Comparison of ENCODE assay signal across 16 mouse cellular contexts in the genomic region with DNA sequence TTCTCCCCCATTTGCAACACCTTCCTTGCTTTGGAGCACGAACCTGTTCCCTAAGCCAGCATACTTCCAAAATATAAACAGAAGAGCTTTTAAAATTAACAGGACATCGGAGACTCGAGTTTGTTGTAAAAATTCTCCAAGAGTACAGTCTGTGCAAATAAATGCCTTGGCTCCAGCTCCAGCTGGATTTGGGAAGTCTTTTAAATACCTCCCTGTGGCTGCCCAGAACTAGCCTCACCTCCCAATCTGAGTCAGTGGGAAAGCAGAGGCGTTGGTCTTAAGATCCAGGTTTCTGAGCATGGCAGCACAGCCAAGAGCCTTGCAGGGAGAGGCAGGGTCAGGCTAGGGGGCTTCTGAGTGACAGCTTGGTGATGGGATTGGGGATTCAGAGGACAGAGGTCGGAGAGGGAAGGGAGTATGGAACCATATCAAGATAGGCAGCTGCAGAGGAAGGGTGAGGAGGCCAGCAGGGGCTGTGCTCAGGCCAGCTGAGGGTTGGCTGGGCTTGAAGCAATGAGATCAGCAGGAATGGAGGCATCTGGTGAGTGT.
DNase-seq lines count a peak whose midpoint lies in the region; ATAC-seq lines count a peak whose summit lies in the region.
"Had no signal": no experiment of that assay in that cellular context is flagged by ENCODE, and none has a peak within 500 bp of the region (broad histone marks: within the 10 kb centered on the region; RNA-seq: fewer than 3 reads in every experiment).

No protein-coding gene starts in this region.

- no peaks in the 10 kb centered on the region for H3K36me3 ChIP-seq in limb, embryonic 12.5 days
- H3K36me3 ChIP-seq in limb, embryonic 10.5 days = no peaks in the 10 kb centered on the region
- H3K36me3 ChIP-seq in stomach, embryonic 16.5 days (ENCODE audit: control insufficient read depth, insufficient read depth, low read length) = no peaks in the 10 kb centered on the region
- H3K36me3 ChIP-seq in forebrain, embryonic 12.5 days (replicated peaks) = no peaks in the 10 kb centered on the region
- H3K36me3 ChIP-seq: forebrain, embryonic 15.5 days; hindbrain, embryonic 15.5 days; midbrain, embryonic 15.5 days; neural tube, embryonic 12.5 days had no signal

- WGBS in limb, embryonic 12.5 days = 48% methylated on average over 5 of the region's 5 CpGs
- WGBS in limb, embryonic 10.5 days = 72% methylated on average over 5 of the region's 5 CpGs
- WGBS in stomach, embryonic 16.5 days = 41% methylated on average over 5 of the region's 5 CpGs
- WGBS in forebrain, embryonic 12.5 days = 74% methylated on average over 5 of the region's 5 CpGs

- peaks cover 21% of the 10 kb centered on the region for H3K4me1 ChIP-seq in limb, embryonic 12.5 days (replicated peaks)
- H3K4me1 ChIP-seq in limb, embryonic 10.5 days = no peaks in the 10 kb centered on the region
- no peaks in the 10 kb centered on the region for H3K4me1 ChIP-seq in stomach, embryonic 16.5 days (ENCODE audit: control insufficient read depth, insufficient read depth, low read length)
- 0 out of 2 replicates have a peak, but pooled peaks cover 3% of the 10 kb centered on the region for H3K4me1 ChIP-seq in forebrain, embryonic 12.5 days
- H3K4me1 ChIP-seq: forebrain, embryonic 15.5 days; hindbrain, embryonic 15.5 days; midbrain, embryonic 15.5 days had no signal

- no peaks in the 10 kb centered on the region for H3K9me3 ChIP-seq in limb, embryonic 12.5 days
- no peaks in the 10 kb centered on the region for H3K9me3 ChIP-seq in limb, embryonic 10.5 days (replicated peaks)
- no peaks in the 10 kb centered on the region for H3K9me3 ChIP-seq in stomach, embryonic 16.5 days (replicated peaks; ENCODE audit: control insufficient read depth, low read length)
- H3K9me3 ChIP-seq in forebrain, embryonic 12.5 days = no peaks in the 10 kb centered on the region
- H3K9me3 ChIP-seq: forebrain, embryonic 15.5 days; hindbrain, embryonic 15.5 days; midbrain, embryonic 15.5 days; neural tube, embryonic 12.5 days had no signal

- no peak overlapping the region for H3K9ac ChIP-seq in limb, embryonic 12.5 days (replicated peaks)
- no peak overlapping the region for H3K9ac ChIP-seq in stomach, embryonic 16.5 days (ENCODE audit: low read length)
- no peak overlapping the region for H3K9ac ChIP-seq in forebrain, embryonic 12.5 days
- H3K9ac ChIP-seq: forebrain, embryonic 15.5 days; hindbrain, embryonic 15.5 days; midbrain, embryonic 15.5 days; neural tube, embryonic 12.5 days had no signal

- H3K4me3 ChIP-seq in limb, embryonic 12.5 days (replicated peaks) = no peak overlapping the region
- H3K4me3 ChIP-seq in limb, embryonic 10.5 days = no peak overlapping the region
- H3K4me3 ChIP-seq in stomach, embryonic 16.5 days (replicated peaks; ENCODE audit: low read length) = no peak overlapping the region
- no peak overlapping the region for H3K4me3 ChIP-seq in forebrain, embryonic 12.5 days (replicated peaks)
- H3K4me3 ChIP-seq: forebrain, embryonic 15.5 days; hindbrain, embryonic 15.5 days; midbrain, embryonic 15.5 days; neural tube, embryonic 12.5 days had no signal

- H3K27ac ChIP-seq in limb, embryonic 12.5 days = peak overlapping the region; percentile 77
- no peak overlapping the region for H3K27ac ChIP-seq in limb, embryonic 10.5 days
- H3K27ac ChIP-seq in stomach, embryonic 16.5 days (ENCODE audit: low read length) = peak overlapping the region; percentile 28
- no peak overlapping the region for H3K27ac ChIP-seq in forebrain, embryonic 12.5 days
- H3K27ac ChIP-seq: forebrain, embryonic 15.5 days; hindbrain, embryonic 15.5 days; macrophage; midbrain, embryonic 15.5 days; neural tube, embryonic 12.5 days had no signal

- DNase-seq in limb, embryonic 10.5 days (ENCODE audit: low spot score) = no peak
- peak; percentile 31 for DNase-seq in gastrocnemius, postnatal 10 days
- DNase-seq in heart, postnatal 14 days = peak; percentile 31 to 46
- DNase-seq: cerebellum, adult 11-12 months; kidney, adult 8-10 months; thymus, adult 18-20 months had no signal

- no peak for ATAC-seq in limb, embryonic 12.5 days (ENCODE audit: insufficient number of reproducible peaks, insufficient read depth, low FRiP score, low TSS enrichment, low read depth)
- ATAC-seq in stomach, embryonic 16.5 days (ENCODE audit: insufficient read depth, low FRiP score) = peak; percentile 70
- ATAC-seq in activated CD4-positive, CD25-positive, alpha-beta regulatory T cell, adult 4 months = no peak
- no peak for ATAC-seq in forebrain, embryonic 12.5 days (ENCODE audit: low FRiP score)
- ATAC-seq: CD4-positive, CD25-positive, alpha-beta regulatory T cell, adult 4 months; forebrain, embryonic 15.5 days; midbrain, embryonic 15.5 days had no signal

- H3K27me3 ChIP-seq in limb, embryonic 12.5 days = no peaks in the 10 kb centered on the region
- no peaks in the 10 kb centered on the region for H3K27me3 ChIP-seq in limb, embryonic 10.5 days (ENCODE audit: low read depth, poor library complexity, severe bottlenecking)
- H3K27me3 ChIP-seq in stomach, embryonic 16.5 days (ENCODE audit: control insufficient read depth, insufficient read depth, low read length) = no peaks in the 10 kb centered on the region
- H3K27me3 ChIP-seq in forebrain, embryonic 12.5 days = no peaks in the 10 kb centered on the region
- H3K27me3 ChIP-seq: forebrain, embryonic 15.5 days; hindbrain, embryonic 15.5 days; midbrain, embryonic 15.5 days; neural tube, embryonic 12.5 days had no signal

- intact Hi-C loops in heart, postnatal 14 days (cut with DNase I) = no loop called here

- no peak overlapping the region for H3K4me2 ChIP-seq in limb, embryonic 12.5 days
- H3K4me2 ChIP-seq in stomach, embryonic 16.5 days (ENCODE audit: low read depth, low read length) = no peak overlapping the region
- no peak overlapping the region for H3K4me2 ChIP-seq in forebrain, embryonic 12.5 days
- H3K4me2 ChIP-seq: forebrain, embryonic 15.5 days; hindbrain, embryonic 15.5 days; midbrain, embryonic 15.5 days; neural tube, embryonic 12.5 days had no signal

Comparison
In these comparisons a context has a peak if more than half of its experiments do, and no peak if none do; other contexts are left out.
1. H3K27ac ChIP-seq: peak in limb, embryonic 12.5 days (single experiment) and stomach, embryonic 16.5 days (single experiment); none in limb, embryonic 10.5 days (single experiment) and forebrain, embryonic 12.5 days (single experiment).